Mouse (Mus musculus) embryonic fibroblast, embryonic 13.5 days (primary cell): ENCODE measurements around the gene Gm21985.

ENCODE experiments used
- CTCF ChIP-seq: IDR thresholded peaks from 2 replicates; pipeline ENCODE4 v1.5.1; 2011; ENCODE audit warnings: mild to moderate bottlenecking, control low read depth, low read length, moderate library complexity, borderline replicate concordance; ENCODE audit not compliant: insufficient read depth
- POLR2A ChIP-seq: IDR thresholded peaks from 2 replicates; pipeline ENCODE4 v1.6.1; 2011; ENCODE audit warnings: low read depth, mild to moderate bottlenecking, control low read depth, low read length, moderate library complexity

DNA sequence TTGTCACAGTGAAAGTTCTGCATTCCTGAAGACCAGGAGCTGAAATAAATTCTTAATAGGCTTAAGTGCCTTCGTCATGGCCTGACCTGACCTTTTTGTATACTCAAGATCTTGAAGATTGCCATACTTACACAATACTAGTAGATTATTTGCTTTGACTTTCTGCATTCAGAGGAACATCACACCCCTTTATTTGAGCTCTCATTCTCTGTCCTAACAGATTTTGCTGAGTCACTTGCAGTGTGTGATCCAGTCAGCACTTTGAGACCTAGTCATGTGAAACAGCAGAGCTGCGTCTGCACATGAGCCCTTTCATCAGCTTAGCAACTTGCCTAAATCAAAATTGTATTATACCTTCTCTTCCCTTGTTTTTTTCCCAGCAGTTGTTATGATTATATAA, 167.2 kb downstream of the Gm21985 start:
- TF ChIP-seq POLR2A (no peak), CTCF (no peak)
